Mouse (Mus musculus) megakaryocyte-erythroid progenitor cell, adult 5-6 weeks (primary cell): ENCODE measurements around the gene Uhmk1. TPM values are rescaled to one million over a fixed set of nuclear protein-coding genes. Genes with fewer than 3 reads are reported as not detected.

ENCODE experiments used
- ATAC-seq: replicated peaks from 2 replicates; pipeline ENCODE4 v1.8.0; 2016; ENCODE audit warnings: mild to moderate bottlenecking, inconsistent platforms; ENCODE audit not compliant: severe bottlenecking, poor library complexity, low FRiP score, low TSS enrichment
- total RNA-seq, 2 experiments: library from RNA; stranded (forward) in 1 of 2; stranded (reverse) in 1 of 2; fragments of 200-1000, 215-1000 nt in 1 of 2; fragments of >200 nt in 1 of 2; fragmentation: Nextera tagmentation in 1 of 2; gene quantifications; 2 replicates each; pipeline ENCODE4 v1.2.3; 2014 to 2017

Uhmk1 gene
- total RNA-seq (2014; fragmentation: Nextera tagmentation) = 35.4 and 48.3 TPM in 2 replicates
- 55.7 and 57.4 TPM in 2 replicates for total RNA-seq (2017)

- ATAC-seq = peak; percentile 96
Measured at GRCm38 (mm10) chr1:170214757-170215522, at the start of gene Uhmk1. TSS of gene Uhmk1 (minus strand) at chr1:170215397.

- peak; percentile 100 for ATAC-seq
Measured at GRCm38 (mm10) chr1:170255560-170255910, 40.3 kb upstream of the Uhmk1 start.

- ATAC-seq = peak; percentile 35; the same call in 1 of the 2 replicates
Measured at GRCm38 (mm10) chr1:170254893-170255559, 39.8 kb upstream of the Uhmk1 start.

DNA sequence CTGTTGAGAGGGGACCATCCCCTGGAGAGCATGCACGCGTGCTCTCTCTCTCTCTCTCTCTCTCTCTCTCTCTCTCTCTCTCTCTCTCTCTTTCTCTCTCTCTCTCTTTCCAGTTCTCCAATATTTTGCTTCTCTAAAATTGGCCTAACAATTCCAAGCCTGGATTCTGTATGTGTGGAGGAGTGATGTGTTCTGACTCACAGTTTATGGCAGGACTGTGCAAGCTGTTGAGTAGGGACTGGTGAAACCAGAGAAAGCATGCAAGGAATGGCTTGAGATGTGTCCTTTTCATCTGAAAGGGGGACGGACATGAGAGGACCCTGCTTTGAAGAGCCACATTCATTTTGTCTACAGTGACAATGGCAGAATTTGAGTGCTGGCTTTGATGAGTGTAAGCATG lies 29.8 kb upstream of the Uhmk1 start:
- no peak for ATAC-seq

- peak; percentile 86 for ATAC-seq
Measured at GRCm38 (mm10) chr1:170232688-170233087, 17.5 kb upstream of the Uhmk1 start, which contains the start of gene Sh2d1b2. TSS of gene Sh2d1b2 (plus strand) at chr1:170232749.

- ATAC-seq = no peak
Measured at GRCm38 (mm10) chr1:170223276-170223675, 8.1 kb upstream of the Uhmk1 start.

GRCm38 (mm10) chr1:170220351-170220750 lies 5.2 kb upstream of the Uhmk1 start:
- no peak for ATAC-seq

DNA sequence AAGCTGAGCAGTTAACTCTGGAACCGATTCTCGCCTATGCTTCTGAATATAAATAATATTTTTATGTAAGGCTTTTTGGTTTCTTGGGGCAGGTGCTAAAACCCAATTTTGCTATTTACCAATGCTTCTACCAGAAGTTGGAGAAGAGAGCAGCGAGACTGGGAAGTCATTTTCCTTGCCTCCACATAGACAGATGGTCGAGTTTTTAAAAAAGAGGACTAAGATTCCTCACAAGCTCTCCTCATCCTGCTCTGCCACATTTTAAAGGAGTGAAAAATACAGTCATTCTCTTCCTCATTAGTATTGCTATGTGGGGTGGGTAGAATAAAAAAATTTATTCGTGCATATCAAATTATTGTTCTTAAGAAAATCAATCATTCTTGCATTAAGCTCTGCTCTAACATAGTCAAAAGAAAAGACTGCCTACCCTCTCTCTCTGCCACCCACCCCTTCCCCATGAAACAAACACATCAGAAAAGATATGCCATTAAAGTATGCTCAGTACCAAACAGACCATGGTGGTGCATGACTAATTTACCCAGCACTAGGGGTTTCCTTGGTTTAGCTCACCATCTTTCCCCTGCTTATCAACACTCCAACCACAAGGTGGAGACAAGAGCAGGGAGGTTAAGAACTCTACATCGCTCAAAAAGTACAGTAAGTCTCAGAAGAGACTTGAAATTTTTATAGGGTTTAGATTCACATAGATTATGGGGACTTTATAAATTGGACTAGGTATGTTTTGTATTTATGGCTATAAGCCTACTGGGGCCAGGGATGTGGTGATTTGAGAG lies 3.1 kb upstream of the Uhmk1 start:
- ATAC-seq = peak; percentile 84

- ATAC-seq = no peak
Measured at GRCm38 (mm10) chr1:170215590-170215989, 393 bp upstream of the Uhmk1 start.

DNA sequence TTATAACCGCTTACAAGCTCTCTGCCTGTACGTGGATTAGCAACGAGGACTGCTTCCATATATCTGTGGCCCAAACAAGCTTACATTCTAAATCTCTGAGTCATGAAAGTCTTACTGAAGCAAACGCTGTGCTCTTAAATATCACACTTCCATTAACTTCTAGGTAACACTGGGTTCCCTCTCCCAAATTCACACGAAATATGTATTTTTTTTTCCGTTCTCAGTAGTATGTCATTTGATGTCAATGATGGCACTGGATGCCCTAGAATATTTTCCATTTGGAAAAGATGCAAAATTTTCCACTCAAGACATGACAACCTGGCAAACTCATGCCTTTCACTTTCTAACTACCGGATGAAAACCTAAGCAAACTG lies 827 bp downstream of the Uhmk1 start:
- ATAC-seq = no peak

DNA sequence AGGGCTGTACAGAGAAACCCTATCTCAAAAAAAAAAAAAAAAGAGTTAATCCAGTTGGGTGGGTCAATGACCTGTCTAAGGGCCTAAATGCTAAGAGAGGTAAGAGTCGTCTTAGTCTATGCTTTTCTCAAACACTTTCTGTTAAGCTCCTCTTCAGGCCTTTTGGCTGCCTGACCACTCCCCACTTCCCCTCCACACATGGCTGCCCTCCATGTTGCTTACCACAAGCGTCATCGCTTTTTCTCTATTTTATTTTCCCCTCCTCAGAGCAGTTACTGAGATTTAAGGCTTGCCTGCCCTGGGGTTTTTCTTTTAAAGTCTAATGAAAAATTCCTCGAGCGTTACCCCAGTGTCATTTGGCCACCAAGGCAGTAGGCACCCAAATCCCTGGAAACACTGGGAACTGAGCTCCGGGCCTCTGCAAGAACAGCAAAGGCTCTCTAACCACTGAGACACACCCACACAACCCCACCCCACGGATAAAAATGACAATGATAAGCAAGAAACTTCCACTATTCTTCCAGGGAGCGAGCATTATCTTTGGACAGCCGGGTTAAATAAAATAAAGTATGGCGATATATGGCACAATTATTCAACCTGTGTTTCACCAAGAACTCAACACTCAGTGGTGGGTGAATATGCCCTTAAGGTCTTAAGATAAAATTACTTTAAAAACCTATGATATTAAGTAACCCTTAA lies 1.9 kb downstream of the Uhmk1 start:
- no peak for ATAC-seq

DNA sequence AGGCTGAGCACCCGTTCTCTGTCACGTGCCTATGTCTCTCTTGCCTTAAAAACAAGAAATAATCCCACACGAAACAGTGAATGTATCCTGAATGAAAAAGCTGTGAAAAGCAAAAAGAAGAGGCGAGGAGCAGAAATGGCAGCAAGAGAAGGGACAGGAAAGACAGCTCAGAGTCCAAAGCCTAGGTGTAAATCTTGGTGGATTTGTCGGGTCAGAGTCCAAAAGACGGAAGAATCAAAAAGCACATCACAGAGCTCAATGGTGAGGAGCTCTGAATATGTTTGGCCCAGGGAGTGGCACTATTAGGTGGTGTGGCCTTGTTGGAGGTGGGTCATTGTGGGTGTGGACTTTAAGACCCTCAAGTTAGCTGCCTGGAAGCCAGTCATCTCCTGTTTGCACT lies 8.8 kb downstream of the Uhmk1 start:
- ATAC-seq = no peak

- ATAC-seq = peak; percentile 77
Measured at GRCm38 (mm10) chr1:170200379-170200778, 14.8 kb downstream of the Uhmk1 start.

- no peak for ATAC-seq
Measured at GRCm38 (mm10) chr1:170196211-170196610, 19.0 kb downstream of the Uhmk1 start.

DNA sequence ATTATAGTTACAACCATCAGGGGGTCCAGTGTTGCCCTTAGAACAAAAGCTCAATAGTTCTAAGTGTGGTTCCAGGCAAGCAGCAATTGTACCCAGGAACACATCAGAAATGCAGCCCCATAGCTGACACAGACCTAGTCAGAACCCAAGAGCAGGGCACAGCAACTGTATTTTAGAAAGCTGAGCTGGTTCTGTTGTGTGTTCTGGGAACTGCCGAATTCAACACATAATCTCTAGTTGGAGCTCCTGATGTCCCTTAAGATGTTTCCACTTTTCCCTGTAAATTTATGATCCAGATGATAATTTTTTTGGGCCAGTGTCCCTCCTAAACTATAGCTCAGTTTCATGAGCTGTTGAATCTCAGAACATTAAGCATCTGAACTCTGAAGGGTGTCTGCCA lies 23.3 kb downstream of the Uhmk1 start:
- ATAC-seq = no peak

GRCm38 (mm10) chr1:170190225-170190624 lies 25.0 kb downstream of the Uhmk1 start:
- ATAC-seq = peak; percentile 62

DNA sequence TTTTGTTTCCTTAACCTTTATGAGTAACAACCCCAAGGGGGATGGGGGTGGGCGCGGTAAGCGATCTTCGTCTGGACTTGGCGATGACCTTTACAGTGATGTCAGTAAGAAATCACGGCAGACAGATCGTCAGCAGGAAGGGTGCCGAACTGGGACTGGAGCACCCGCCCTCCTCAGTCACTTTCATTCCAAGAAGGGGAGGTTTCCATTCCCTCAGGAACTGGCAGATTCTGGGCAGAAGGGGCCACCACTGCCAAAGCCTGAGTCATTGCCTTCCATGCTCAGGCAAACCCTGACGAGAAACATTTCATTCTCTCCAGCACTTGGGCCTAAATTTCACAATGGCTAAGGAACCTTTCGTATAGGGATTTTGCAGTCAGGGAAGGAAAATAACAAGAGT lies 26.6 kb downstream of the Uhmk1 start:
- no peak for ATAC-seq

DNA sequence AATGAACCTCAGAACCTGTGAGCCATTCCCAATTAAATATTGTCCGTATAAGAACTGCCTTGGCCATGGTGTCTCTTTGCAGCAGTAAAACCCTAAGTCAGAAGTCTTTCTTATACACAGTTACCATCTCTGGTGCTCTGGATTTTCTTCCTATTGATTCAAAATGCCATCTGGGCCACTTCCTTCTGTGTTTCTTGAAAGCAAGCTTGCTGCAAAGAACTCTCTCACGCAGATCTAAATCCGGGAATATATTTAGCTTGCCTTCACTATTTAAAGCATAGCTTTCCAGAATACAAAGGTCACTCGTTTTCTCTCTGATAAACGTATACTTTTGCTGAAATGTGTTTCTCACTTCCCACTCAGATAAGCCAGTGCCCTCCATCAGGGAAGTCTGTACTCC lies 28.7 kb downstream of the Uhmk1 start:
- no peak for ATAC-seq

GRCm38 (mm10) chr1:170185137-170185536 lies 30.1 kb downstream of the Uhmk1 start:
- ATAC-seq = no peak

DNA sequence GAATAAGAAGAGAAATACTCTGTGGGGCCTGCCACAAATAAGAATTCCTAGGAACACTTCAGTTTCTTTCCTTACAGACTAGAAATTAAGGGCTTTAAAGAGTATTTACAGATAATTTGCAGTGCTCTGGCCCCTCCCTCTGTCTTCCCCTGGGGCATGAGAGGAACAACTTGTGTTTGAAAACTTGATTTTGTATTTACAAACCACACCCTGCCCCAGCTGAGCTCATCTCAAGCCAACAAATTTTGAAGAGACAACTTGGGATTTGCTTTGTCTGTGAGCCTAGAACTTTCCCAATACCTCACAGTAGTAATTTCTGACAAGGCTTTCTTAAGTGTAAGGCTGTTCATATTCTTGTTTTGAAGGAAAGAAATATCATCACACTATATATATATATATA lies 32.5 kb downstream of the Uhmk1 start:
- no peak for ATAC-seq
